Mouse (Mus musculus) MEL (cell line): ENCODE measurements around the gene Bscl2. TPM values are rescaled to one million over a fixed set of nuclear protein-coding genes. Genes with fewer than 3 reads are reported as not detected.

ENCODE experiments used
- DNase-seq: peaks from one replicate; pipeline ENCODE4 v3.0.0; 2011; ENCODE audit warnings: low read depth, low spot score
- H3K27ac ChIP-seq: 2 replicates; pipeline ENCODE4 v1.5.1; 2012; ENCODE audit warnings: low read depth, mild to moderate bottlenecking, control low read depth, low read length, moderate library complexity; ENCODE audit not compliant: control insufficient read depth
- H3K27me3 ChIP-seq, 2 experiments: fragments of 150-350 bp in 1 of 2; sonication (generic) in 1 of 2; 2 replicates each; pipeline ENCODE4 v1.6.1; 2012; ENCODE audit warnings: low read length in 2 of 2, mild to moderate bottlenecking in 2 of 2, improper control_type of control experiment in 1 of 2, moderate library complexity in 1 of 2; ENCODE audit not compliant: insufficient read depth in 2 of 2, control insufficient read depth in 1 of 2
- H3K36me3 ChIP-seq, 2 experiments: 2 replicates each; pipeline ENCODE4 v1.6.1; 2012 to 2014; ENCODE audit warnings: low read length in 2 of 2, improper control_type of control experiment in 1 of 2, inconsistent platforms in 1 of 2, mild to moderate bottlenecking in 1 of 2; ENCODE audit not compliant: insufficient read depth in 2 of 2, control insufficient read depth in 1 of 2
- H3K4me1 ChIP-seq, 2 experiments: fragments of 150-350 bp in 1 of 2; sonication (generic) in 1 of 2; 2 replicates each; pipeline ENCODE4 v1.6.1; 2012; ENCODE audit warnings: low read length in 2 of 2, improper control_type of control experiment in 1 of 2, mild to moderate bottlenecking in 1 of 2; ENCODE audit not compliant: insufficient read depth in 2 of 2, control insufficient read depth in 1 of 2
- H3K4me3 ChIP-seq, 2 experiments: fragments of 150-350 bp in 1 of 2; sonication (generic) in 1 of 2; 2 replicates each; pipeline ENCODE4 v1.5.1; 2012; ENCODE audit warnings: low read depth in 2 of 2, low read length in 2 of 2, mild to moderate bottlenecking in 2 of 2, moderate library complexity in 2 of 2, control low read depth in 1 of 2, improper control_type of control experiment in 1 of 2; ENCODE audit not compliant: control insufficient read depth in 1 of 2, insufficient read depth in 1 of 2
- H3K79me2 ChIP-seq: 2 replicates; pipeline ENCODE4 v1.6.1; 2012; ENCODE audit warnings: mild to moderate bottlenecking, low read length, moderate library complexity; ENCODE audit not compliant: control insufficient read depth, poor library complexity, insufficient read depth
- H3K9ac ChIP-seq: 2 replicates; pipeline ENCODE4 v1.6.1; 2012; ENCODE audit warnings: low read depth, mild to moderate bottlenecking, control low read depth, low read length, moderate library complexity; ENCODE audit not compliant: control insufficient read depth, poor library complexity, severe bottlenecking
- H3K9me3 ChIP-seq: fragments of 150-350 bp; sonication (generic); replicated peaks from 2 replicates; pipeline ENCODE4 v1.6.1; 2012; ENCODE audit warnings: mild to moderate bottlenecking, low read length, improper control_type of control experiment, moderate library complexity; ENCODE audit not compliant: insufficient read depth
- BHLHE40 ChIP-seq: IDR thresholded peaks from 2 replicates; pipeline ENCODE4 v1.6.1; 2012; ENCODE audit warnings: low read depth, mild to moderate bottlenecking, inconsistent platforms, low read length, improper control_type of control experiment, borderline replicate concordance
- CHD1 ChIP-seq: IDR thresholded peaks from 2 replicates; pipeline ENCODE4 v1.6.1; 2012; ENCODE audit warnings: low read depth, mild to moderate bottlenecking, inconsistent platforms, low read length, improper control_type of control experiment
- CHD2 ChIP-seq: IDR thresholded peaks from 2 replicates; pipeline ENCODE4 v1.6.1; 2011; ENCODE audit warnings: low read length, improper control_type of control experiment
- CTCF ChIP-seq, 3 experiments: IDR thresholded peaks in 2 of 3; conservative IDR thresholded peaks in 1 of 3; 2 replicates each; pipeline ENCODE4 v1.5.1; 2011 to 2012; ENCODE audit warnings: low read length in 3 of 3, low read depth in 2 of 3, mild to moderate bottlenecking in 2 of 3, improper control_type of control experiment in 1 of 3, inconsistent platforms in 1 of 3, mixed read lengths in 1 of 3, moderate library complexity in 1 of 3; ENCODE audit not compliant: control insufficient read depth in 1 of 3, insufficient read depth in 1 of 3, poor library complexity in 1 of 3, severe bottlenecking in 1 of 3
- ELF1 ChIP-seq: IDR thresholded peaks from 2 replicates; pipeline ENCODE4 v1.6.1; 2014; ENCODE audit warnings: low read depth, mild to moderate bottlenecking, inconsistent platforms, low read length, improper control_type of control experiment, moderate library complexity
- EP300 ChIP-seq, 2 experiments: IDR thresholded peaks; 2 replicates each; pipeline ENCODE4 v1.6.1; 2011; ENCODE audit warnings: improper control_type of control experiment in 2 of 2, low read length in 2 of 2, low read depth in 1 of 2, mild to moderate bottlenecking in 1 of 2
- ETS1 ChIP-seq: IDR thresholded peaks from 2 replicates; pipeline ENCODE4 v1.6.1; 2012; ENCODE audit warnings: low read depth, mild to moderate bottlenecking, inconsistent platforms, low read length, improper control_type of control experiment, moderate library complexity
- GABPA ChIP-seq: IDR thresholded peaks from 2 replicates; pipeline ENCODE4 v1.6.1; 2012; ENCODE audit warnings: low read depth, mild to moderate bottlenecking, inconsistent platforms, low read length, improper control_type of control experiment, moderate library complexity
- HCFC1 ChIP-seq: IDR thresholded peaks from 2 replicates; pipeline ENCODE4 v1.6.1; 2012; ENCODE audit warnings: low read depth, mild to moderate bottlenecking, inconsistent platforms, low read length, improper control_type of control experiment, moderate library complexity
- JUND ChIP-seq: IDR thresholded peaks from 2 replicates; pipeline ENCODE4 v1.6.1; 2011; ENCODE audit warnings: low read depth, mild to moderate bottlenecking, improper control_type of control experiment, low read length
- MAFK ChIP-seq: IDR thresholded peaks from 2 replicates; pipeline ENCODE4 v1.6.1; 2011; ENCODE audit warnings: low read depth, mild to moderate bottlenecking, low read length, improper control_type of control experiment, borderline replicate concordance
- MAX ChIP-seq: IDR thresholded peaks from 2 replicates; pipeline ENCODE4 v1.6.1; 2011; ENCODE audit warnings: low read length, improper control_type of control experiment
- MEF2A ChIP-seq: IDR thresholded peaks from 2 replicates; pipeline ENCODE4 v1.6.1; 2014; ENCODE audit warnings: low read depth, mild to moderate bottlenecking, inconsistent platforms, low read length, improper control_type of control experiment; ENCODE audit not compliant: poor library complexity, insufficient replicate concordance, severe bottlenecking; ENCODE audit errors: extremely low read depth
- MXI1 ChIP-seq: IDR thresholded peaks from 2 replicates; pipeline ENCODE4 v1.6.1; 2011; ENCODE audit warnings: mild to moderate bottlenecking, low read depth, low read length, improper control_type of control experiment
- MYC ChIP-seq: IDR thresholded peaks from 2 replicates; pipeline ENCODE4 v1.6.1; 2011; ENCODE audit warnings: low read depth, mild to moderate bottlenecking, low read length, improper control_type of control experiment, moderate library complexity
- NELFE ChIP-seq: IDR thresholded peaks from 2 replicates; pipeline ENCODE4 v1.6.1; 2011; ENCODE audit warnings: low read depth, low read length, improper control_type of control experiment
- NRF1 ChIP-seq: IDR thresholded peaks from 2 replicates; pipeline ENCODE4 v1.6.1; 2014; ENCODE audit warnings: low read depth, mild to moderate bottlenecking, inconsistent platforms, low read length, improper control_type of control experiment, moderate library complexity; ENCODE audit not compliant: poor library complexity, insufficient read depth, severe bottlenecking
- POLR2A ChIP-seq, 2 experiments: IDR thresholded peaks; 2 replicates each; pipeline ENCODE4 v1.6.1; 2011 to 2012; ENCODE audit warnings: low read length in 2 of 2, mild to moderate bottlenecking in 2 of 2, control low read depth in 1 of 2, improper control_type of control experiment in 1 of 2, low read depth in 1 of 2, moderate library complexity in 1 of 2; ENCODE audit not compliant: control insufficient read depth in 1 of 2, insufficient read depth in 1 of 2, poor library complexity in 1 of 2
- POLR2AphosphoS2 ChIP-seq: IDR thresholded peaks from 2 replicates; pipeline ENCODE4 v1.6.1; 2011; ENCODE audit warnings: low read length, improper control_type of control experiment
- SIN3A ChIP-seq: IDR thresholded peaks from 2 replicates; pipeline ENCODE4 v1.6.1; 2012; ENCODE audit warnings: low read length, improper control_type of control experiment, inconsistent platforms
- TAL1 ChIP-seq: IDR thresholded peaks from 2 replicates; pipeline ENCODE4 v1.6.1; 2012; ENCODE audit warnings: mild to moderate bottlenecking, inconsistent platforms, low read length, moderate library complexity, mixed read lengths
- TBP ChIP-seq: IDR thresholded peaks from 2 replicates; pipeline ENCODE4 v1.8.0; 2011; ENCODE audit warnings: low read depth, low read length, improper control_type of control experiment
- TCF12 ChIP-seq: IDR thresholded peaks from 2 replicates; pipeline ENCODE4 v1.6.1; 2014; ENCODE audit warnings: low read depth, mild to moderate bottlenecking, inconsistent platforms, low read length, improper control_type of control experiment, moderate library complexity
- USF1 ChIP-seq: IDR thresholded peaks from 2 replicates; pipeline ENCODE4 v1.6.1; 2014; ENCODE audit warnings: low read depth, mild to moderate bottlenecking, inconsistent platforms, low read length, improper control_type of control experiment, moderate library complexity
- USF2 ChIP-seq, 2 experiments: IDR thresholded peaks; 2 replicates each; pipeline ENCODE4 v1.6.1; 2011 to 2012; ENCODE audit warnings: improper control_type of control experiment in 2 of 2, low read length in 2 of 2, borderline replicate concordance in 1 of 2, inconsistent platforms in 1 of 2, low read depth in 1 of 2, mild to moderate bottlenecking in 1 of 2; ENCODE audit not compliant: insufficient read depth in 1 of 2
- ZKSCAN1 ChIP-seq: IDR thresholded peaks from 2 replicates; pipeline ENCODE4 v1.6.1; 2012; ENCODE audit warnings: low read depth, mild to moderate bottlenecking, inconsistent platforms, low read length, improper control_type of control experiment, moderate library complexity
- ZMIZ1 ChIP-seq: IDR thresholded peaks from 2 replicates; pipeline ENCODE4 v1.6.1; 2012; ENCODE audit warnings: low read depth, mild to moderate bottlenecking, inconsistent platforms, low read length, improper control_type of control experiment, moderate library complexity
- ZNF384 ChIP-seq: IDR thresholded peaks from 2 replicates; pipeline ENCODE4 v1.6.1; 2012; ENCODE audit warnings: low read depth, mild to moderate bottlenecking, inconsistent platforms, low read length, improper control_type of control experiment
- polyA plus RNA-seq, 2 experiments: library from polyadenylated mRNA; stranded (reverse) in 1 of 2; unstranded in 1 of 2; fragments of >175 nt in 1 of 2; fragments of >200 nt in 1 of 2; gene quantifications; 2 replicates each; pipeline versions ENCODE4 v1.2.1 to v1.2.4; 2012; ENCODE audit warnings: low replicate concordance in 2 of 2, low read depth in 1 of 2; ENCODE audit not compliant: insufficient read length in 2 of 2, insufficient read depth in 1 of 2, missing spikeins in 1 of 2
- total RNA-seq: library from RNA; depleted of rRNA; stranded (reverse); fragments of 300-350 nt; gene quantifications from 2 replicates; pipeline ENCODE4 v1.2.3, GENCODE M21; 2012

Gene Bscl2
- total and polyA plus RNA-seq, 3 experiments: 26.0 to 51.3 TPM; not detected in 1

DNA sequence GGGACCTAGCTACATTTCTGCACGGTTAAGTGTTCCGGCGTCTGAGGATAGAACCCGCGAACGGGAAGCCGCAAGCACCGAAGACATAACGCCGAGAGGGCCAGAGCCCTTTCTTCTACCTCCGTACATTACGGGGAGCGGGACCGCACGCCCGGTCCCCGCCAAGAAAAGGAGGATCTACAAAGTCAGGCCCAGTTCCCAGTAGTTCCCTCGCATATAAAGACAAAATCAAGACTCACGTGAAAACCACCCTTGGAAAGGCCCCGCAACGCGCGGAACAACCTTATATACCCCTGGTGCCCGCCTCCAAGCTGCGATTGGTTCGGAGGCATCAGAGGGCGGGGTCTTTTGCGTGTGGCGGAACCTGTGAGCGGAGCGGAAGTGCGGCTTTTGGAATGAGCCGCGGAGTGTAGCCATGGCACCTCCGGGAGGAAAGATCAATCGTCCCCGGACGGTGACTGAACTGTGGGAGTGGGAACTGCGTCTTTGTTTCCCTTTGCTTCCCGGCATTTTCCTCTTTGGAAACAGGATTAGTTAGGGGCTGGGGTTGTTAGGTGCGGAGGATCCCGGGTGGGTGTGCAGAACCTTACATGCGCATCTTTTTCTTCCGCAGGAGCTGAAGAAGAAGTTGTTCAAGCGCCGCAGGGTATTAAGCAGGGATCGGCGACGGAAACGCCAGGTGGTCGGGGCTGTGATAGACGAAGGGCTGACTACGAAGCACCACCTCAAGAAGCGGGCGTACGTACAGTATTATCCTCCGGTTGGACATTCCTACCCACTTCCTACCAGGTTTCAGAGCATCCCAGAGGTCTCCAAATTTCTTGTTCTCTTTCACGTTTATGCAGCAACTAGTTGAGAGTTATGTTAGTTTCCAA, 51.5 kb downstream of the Bscl2 start, which contains the start of the genes 1810009A15Rik and Gm49416 (continued):
- TF ChIP-seq SIN3A (peak; percentile 85; the same call in 1 of the 2 replicates), BHLHE40 (peak; percentile 83; the same call in 1 of the 2 replicates), TBP (peak; percentile 99), NELFE (peak; percentile 99), POLR2AphosphoS2 (peak; percentile 69; the same call in 1 of the 2 replicates), MYC (peak; percentile 58), MAX (peak; percentile 66; the same call in 1 of the 2 replicates), CTCF (IDR thresholded peaks at IDR 0.05 in 2 of 3, conservative IDR thresholded peaks at IDR 0.05 in 1 of 3; ENCODE audit: control insufficient read depth in 1 of 3, insufficient read depth in 1 of 3, low read depth in 2 of 3, low read length in 3 of 3, poor library complexity in 1 of 3, severe bottlenecking in 1 of 3) (no peak), ZNF384 (no peak), TAL1 (no peak), USF1 (peak; percentile 58; the same call in 1 of the 2 replicates), MAFK (no peak), CHD2 (no peak), MEF2A (no peak)

DNA sequence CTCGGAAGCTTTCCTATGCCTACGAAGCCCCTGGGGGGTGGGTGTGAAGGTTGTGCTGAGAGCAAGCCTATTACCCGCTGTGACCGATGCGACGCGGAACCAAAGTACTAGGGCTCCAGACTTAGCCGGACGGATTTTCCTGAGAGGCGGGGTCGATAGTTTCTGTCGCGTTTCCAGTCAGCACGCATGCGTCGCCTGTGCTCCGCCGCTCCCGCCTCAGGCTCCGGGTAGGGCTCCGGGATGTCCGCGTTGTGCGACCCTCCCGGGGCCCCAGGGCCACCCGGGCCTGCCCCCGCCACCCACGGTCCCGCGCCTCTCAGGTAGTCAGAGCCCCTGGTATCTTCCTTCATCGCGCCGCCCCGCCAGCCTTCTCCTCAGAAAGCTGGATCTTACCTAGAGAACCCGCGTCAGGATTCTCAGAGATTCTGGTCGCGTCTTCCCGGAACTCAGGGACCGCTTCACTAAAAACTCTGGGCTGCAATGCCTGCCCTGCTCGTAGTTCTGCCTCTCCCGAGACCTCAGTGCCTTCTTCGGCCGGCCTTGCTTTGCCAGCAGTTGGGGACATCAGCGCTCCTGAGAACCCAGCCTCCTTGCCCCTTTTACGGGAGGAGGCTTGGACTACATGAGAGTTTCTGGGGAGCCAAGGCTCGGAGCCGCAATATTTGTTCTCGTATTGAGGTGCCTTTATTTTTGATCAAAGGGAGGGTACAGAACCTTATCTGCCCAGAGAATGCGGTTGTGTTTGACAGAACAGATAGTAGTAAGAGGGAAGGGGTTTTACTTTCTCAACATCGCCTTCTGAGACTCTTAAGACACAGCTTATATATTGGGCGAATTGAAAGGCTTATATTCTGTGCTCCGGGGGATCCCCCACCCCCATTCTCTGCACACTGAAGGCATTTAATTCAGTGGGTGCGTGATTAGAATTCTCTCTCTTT, 55.8 kb downstream of the Bscl2 start, which contains the start of gene Ints5:
Ints5 (plus strand) TSS at position 177 of the 938 bp plus-strand sequence.
- peak within 1 kb of the TSS; percentile 75 to 76 for H3K4me3 ChIP-seq
- no peaks in the 10 kb centered on the region for H3K9me3 ChIP-seq
- peak within 1 kb of the TSS; percentile 91 for H3K27ac ChIP-seq
- peaks cover 4 to 20% of the 10 kb centered on the region in 2 experiments; a peak in 3 of 4 replicates for H3K4me1 ChIP-seq
- H3K27me3 ChIP-seq: no peaks in the 10 kb centered on the region
- H3K79me2 ChIP-seq: peaks cover 56% of the 10 kb centered on the region
- peak; percentile 95 for DNase-seq
- peak within 1 kb of the TSS; percentile 89 for H3K9ac ChIP-seq
- H3K36me3 ChIP-seq: peaks cover 0 to 38% of the 10 kb centered on the region in 2 experiments; a peak in 2 of 4 replicates
- TF ChIP-seq USF2 (IDR thresholded peaks at IDR 0.05; ENCODE audit: borderline replicate concordance in 1 of 2, insufficient read depth in 1 of 2, low read depth in 1 of 2, low read length in 2 of 2): no peak
- no peak; the same call in 1 of the 2 replicates for TF ChIP-seq MXI1
- peak; percentile 92 for TF ChIP-seq HCFC1
- TF ChIP-seq TCF12: peak; percentile 83
- no peak for TF ChIP-seq ZKSCAN1
- peak; percentile 43; the same call in 1 of the 2 replicates for TF ChIP-seq ELF1
- peak; percentile 93 for TF ChIP-seq NELFE
- peak; percentile 57 for TF ChIP-seq ZMIZ1
- no peak for TF ChIP-seq MEF2A
- TF ChIP-seq JUND: no peak
- TF ChIP-seq MYC: peak; percentile 91
- no peak for TF ChIP-seq CTCF (IDR thresholded peaks at IDR 0.05 in 2 of 3, conservative IDR thresholded peaks at IDR 0.05 in 1 of 3; ENCODE audit: control insufficient read depth in 1 of 3, insufficient read depth in 1 of 3, low read depth in 2 of 3, low read length in 3 of 3, poor library complexity in 1 of 3, severe bottlenecking in 1 of 3)
- peak; percentile 87 for TF ChIP-seq NRF1
- no peak for TF ChIP-seq MAFK
- TF ChIP-seq ETS1: peak; percentile 35
- TF ChIP-seq POLR2A (IDR thresholded peaks at IDR 0.05; ENCODE audit: control insufficient read depth in 1 of 2, insufficient read depth in 1 of 2, low read depth in 1 of 2, low read length in 2 of 2, poor library complexity in 1 of 2): peak; percentile 91 to 95
- TF ChIP-seq GABPA: no peak
- TF ChIP-seq USF1: 0 out of 2 replicates have a peak, but pooled peaks have one; percentile 28
- peak in 1 of 2 experiments; percentile 46; a peak in 1 of 4 replicates for TF ChIP-seq EP300 (IDR thresholded peaks at IDR 0.05; ENCODE audit: low read depth in 1 of 2, low read length in 2 of 2)
- no peak for TF ChIP-seq ZNF384
- no peak for TF ChIP-seq CHD1
